Mouse (Mus musculus) kidney, postnatal 36 days (tissue): ENCODE results near the gene Cyb5d2.
A peak's percentile ranks its signal among the peaks of the same experiment; 100 is the strongest.
"Not testable (repeated sequence)": the region's sequence is repeated elsewhere in the genome, so short reads cannot be mapped to it uniquely, and the experiment has no call there.

Experiments
- DNase-seq, 2 experiments: peaks; one replicate each; pipeline ENCODE4 v3.0.0; 2021 to 2022; ENCODE audit warnings: mixed read lengths in 2 of 2

Gene Cyb5d2

DNA sequence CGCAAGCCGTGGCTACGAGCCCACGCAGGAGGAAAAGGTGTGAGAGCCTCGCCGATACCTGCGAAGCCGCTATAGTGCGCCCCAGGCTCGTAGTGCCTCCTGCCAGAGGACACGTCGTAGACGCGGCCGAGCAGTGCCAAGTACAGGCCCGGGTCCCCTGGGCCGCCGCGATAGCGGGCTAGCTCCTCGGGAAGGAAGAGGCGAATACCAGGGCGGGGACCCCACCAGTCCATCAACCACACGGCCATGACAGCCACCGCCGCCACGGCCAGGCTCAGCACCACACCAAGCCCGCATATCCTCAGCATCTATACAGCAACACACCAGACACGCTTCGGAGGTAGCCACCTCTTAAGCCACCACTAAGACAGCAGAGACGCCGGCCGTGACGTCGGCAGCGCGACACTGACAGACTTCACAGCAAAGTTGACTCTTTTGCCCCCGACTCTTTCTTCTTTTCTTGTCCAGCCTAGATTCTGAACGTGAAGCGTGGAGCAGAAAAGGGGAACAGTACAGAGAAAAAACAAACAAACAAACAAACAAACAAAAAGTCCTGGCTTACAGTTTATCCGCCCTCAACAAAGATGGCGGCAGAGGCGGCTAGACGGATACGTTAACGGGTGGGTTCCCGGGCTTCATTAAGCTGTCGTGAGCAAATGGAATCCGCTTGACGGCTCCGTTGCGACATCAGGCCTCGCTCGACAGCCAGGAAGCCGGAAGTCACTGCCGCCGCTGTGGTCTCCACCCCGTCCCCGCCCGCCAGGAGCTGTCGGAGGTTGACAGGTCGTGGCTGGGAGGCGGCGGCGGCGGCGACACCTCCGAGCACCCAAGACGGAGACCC lies at the start of gene Cyb5d2, which contains the start of gene Zzef1:
Cyb5d2 (minus strand) TSS at position 688 of the 841 bp plus-strand sequence.
Zzef1 (plus strand) TSS at position 772 of the 841 bp plus-strand sequence.
- peak; percentile 97 to 98 for DNase-seq

- no peak for DNase-seq
Observed at GRCm38 (mm10) chr11:72845526-72845925, 49.6 kb upstream of the Cyb5d2 start.

DNA sequence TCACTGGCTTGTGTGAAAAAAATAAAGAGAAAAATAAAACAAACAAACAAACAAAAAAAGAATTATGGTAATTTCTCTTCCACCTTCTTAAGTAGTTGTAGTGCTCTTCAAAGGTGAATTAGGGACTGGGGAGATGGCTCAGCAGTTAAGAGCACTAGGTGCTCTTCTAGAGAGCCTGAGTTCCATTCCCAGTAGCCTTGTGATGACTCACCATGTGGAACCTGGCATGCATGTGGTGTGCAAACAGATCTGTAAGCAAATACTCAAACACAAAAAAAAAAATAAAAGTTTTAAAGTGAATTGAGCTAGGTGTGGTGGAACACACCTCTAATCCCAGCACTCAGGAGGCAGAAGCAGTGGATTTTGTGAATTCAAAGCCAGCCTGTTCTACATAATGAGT lies 47.6 kb upstream of the Cyb5d2 start:
- no peak for DNase-seq

- no peak for DNase-seq
Observed at GRCm38 (mm10) chr11:72842731-72843130, 46.8 kb upstream of the Cyb5d2 start.

- no peak for DNase-seq
Observed at GRCm38 (mm10) chr11:72829869-72830268, 33.9 kb upstream of the Cyb5d2 start.

- no peak for DNase-seq
Observed at GRCm38 (mm10) chr11:72821041-72821440, 25.1 kb upstream of the Cyb5d2 start.

DNA sequence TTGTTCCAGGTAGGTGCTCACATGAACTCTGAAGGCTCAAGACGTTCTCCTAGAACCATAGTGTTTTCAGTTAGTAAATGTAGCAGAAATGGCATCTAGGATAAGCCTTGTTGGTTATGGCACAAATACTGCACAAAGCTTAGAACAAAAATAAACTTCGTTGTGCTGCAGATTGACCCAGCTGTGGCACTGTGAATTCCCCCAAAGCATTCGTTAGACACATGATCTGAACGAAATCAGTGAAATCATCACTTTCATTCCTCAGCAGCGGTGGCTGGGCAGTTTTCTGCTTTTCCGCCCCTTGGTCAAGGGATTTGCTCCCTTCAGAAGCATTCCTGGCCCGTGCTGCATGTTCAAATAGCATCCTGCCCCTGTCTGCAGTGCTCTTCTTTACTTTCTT lies 22.1 kb upstream of the Cyb5d2 start:
- DNase-seq, result no peak

GRCm38 (mm10) chr11:72816859-72817258 lies 20.9 kb upstream of the Cyb5d2 start:
- DNase-seq, result no peak

GRCm38 (mm10) chr11:72814188-72814587 lies 18.2 kb upstream of the Cyb5d2 start:
- peak in 1 of 2 experiments; percentile 22 for DNase-seq

DNA sequence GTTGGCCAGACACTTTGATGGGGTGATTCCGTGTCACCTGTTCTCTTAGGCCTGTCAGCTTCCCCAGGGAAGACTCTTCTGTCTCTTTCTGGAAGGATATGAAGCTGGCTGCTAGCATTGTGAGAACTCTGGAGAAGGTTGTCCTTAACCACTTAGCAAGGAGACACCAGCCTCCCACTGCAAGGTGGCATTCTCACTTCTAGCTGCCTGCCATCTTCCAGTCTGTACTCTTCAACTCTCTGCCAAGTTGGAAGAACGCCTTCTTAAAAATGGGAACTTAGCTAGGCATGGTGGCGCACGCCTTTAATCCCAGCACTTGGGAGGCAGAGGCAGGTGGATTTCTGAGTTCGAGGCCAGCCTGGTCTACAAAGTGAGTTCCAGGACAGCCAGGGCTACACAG lies 17.7 kb upstream of the Cyb5d2 start:
- no peak for DNase-seq

GRCm38 (mm10) chr11:72807992-72808391 lies 12.1 kb upstream of the Cyb5d2 start:
- no peak for DNase-seq

GRCm38 (mm10) chr11:72806556-72806955 lies 10.6 kb upstream of the Cyb5d2 start:
- peak; percentile 7 to 12 for DNase-seq

DNA sequence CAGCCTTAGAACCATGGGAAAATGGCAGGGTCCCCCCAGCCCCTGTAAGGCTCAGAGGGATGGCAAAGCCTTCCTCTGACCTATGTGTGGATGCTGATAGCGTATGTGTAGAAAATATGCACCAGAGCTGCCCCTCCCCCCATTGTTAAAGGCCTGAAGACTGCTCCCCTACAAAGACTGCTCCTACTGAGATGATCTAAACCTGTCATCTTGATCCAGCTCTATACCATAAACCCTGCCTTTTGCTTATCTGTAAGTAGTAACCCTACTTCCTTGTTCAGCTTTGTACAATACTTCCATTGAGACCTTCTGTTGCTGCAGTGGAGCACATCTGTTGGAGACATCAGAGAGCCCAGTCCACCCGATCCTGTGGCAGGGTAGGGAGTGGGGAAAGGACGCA lies 9.3 kb upstream of the Cyb5d2 start:
- DNase-seq, result no peak

GRCm38 (mm10) chr11:72804586-72804985 lies 8.6 kb upstream of the Cyb5d2 start:
- DNase-seq, result no peak

DNA sequence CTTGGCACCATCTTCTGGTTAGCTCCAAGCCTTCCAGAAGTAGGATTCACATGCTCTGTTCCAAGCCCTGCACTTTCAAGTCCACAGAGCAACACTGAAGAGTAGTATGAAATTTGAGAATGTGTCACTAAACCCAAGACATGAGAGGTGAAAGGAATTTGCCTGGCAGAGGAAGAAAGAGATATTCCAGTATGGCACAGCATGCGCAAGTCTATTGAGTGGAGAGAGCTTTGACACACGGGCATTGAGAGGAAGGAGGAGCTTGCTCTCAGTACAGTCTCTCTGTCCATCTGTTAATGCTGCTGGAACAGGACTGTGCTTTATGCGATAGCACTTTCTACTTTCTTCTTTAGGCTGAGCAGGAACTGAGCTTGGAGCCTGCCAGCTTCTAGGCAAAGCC lies 7.1 kb upstream of the Cyb5d2 start:
- no peak for DNase-seq

- no peak for DNase-seq
Observed at GRCm38 (mm10) chr11:72801182-72801581, 5.2 kb upstream of the Cyb5d2 start.

DNA sequence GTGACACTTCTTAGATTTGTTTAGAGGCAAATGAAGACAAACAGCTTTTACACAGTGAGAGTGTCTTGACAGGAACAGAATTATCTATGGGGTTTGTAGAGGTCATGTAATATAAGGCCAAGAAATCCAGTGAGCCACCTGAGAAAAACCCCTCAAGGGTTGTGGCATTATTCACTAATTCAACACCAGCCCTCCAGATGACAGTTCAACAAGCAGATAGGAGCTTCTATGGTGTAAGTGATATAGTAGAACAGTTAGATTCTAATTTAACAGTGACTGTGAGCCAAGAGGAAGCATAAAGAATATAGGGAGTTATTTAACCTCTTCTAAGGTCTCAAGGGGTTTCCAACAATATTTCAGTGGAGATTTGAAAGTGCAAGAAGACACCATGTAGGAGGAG lies 2.2 kb upstream of the Cyb5d2 start:
- no peak for DNase-seq

DNA sequence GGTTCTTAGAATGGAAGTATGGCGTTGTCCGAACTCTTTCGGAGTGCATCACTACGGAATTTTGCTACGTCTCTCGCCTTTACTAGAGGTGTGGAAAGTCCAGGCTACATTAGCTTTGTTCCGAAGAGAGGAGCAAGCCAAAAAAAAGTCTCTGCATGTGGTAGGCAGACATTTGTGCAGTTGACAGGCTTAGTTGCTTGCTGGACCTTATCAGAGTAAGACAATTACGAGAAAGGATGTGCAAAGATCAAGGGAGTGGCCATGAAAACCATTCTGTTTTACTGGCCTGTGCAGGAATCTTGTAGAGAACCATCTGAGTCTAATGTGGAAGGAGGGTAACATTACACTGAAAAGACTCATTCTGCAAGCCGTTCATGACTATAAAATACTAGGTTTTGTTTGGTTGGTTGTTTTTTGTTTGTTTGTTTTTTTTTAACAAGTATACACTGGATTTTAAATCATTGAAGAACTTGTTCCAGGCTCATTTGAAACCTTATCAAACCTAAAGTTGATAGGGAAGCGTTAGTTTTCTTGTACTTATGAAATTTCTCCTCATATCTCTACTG lies 914 bp upstream of the Cyb5d2 start:
- no peak for DNase-seq

- peak; percentile 9 to 52 for DNase-seq
Observed at GRCm38 (mm10) chr11:72796296-72796687, 350 bp upstream of the Cyb5d2 start.

GRCm38 (mm10) chr11:72795149-72795454 lies 840 bp downstream of the Cyb5d2 start:
- no peak for DNase-seq

DNA sequence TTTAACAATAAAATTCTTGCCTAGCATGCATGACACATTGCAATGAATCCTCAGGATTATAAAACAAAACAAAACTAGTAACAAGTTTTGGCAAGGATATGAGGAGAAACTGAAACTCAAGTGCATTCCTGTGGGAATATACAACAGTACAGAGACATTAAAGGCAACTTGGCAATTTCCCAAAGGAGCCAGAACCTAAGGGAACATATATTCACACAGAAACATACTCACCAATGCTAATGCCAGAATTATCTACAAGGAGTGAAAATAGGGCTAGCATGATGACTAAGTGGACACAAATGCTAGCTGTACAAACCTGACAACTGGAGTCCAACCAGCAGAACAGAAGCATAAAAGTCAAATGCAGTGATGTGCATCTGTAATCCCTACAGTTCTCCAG lies 3.9 kb downstream of the Cyb5d2 start:
- DNase-seq, result no peak

- no peak for DNase-seq
Observed at GRCm38 (mm10) chr11:72782503-72782902, 13.4 kb downstream of the Cyb5d2 start.

GRCm38 (mm10) chr11:72782103-72782502 lies 13.8 kb downstream of the Cyb5d2 start:
- no peak for DNase-seq

DNA sequence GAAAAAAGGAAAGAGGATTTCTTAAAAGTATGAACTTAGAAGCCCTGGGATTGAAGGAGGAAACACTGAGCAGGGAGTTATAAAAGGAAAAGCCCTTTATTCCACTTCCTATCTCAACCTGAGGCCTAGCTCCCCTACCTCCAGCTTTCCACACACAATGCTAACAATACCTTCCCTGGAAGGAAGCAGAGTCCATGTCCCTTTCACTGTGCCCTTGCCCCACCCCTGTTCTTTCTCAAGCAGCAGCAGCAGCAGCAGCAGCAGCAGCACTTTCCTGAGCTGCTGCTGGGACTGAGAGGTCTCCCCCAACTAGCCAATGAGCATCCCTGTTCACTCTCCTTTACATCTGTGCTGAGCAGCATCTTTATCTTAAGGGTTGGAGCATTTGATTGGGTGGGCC lies 17.0 kb downstream of the Cyb5d2 start:
- DNase-seq, result no peak

GRCm38 (mm10) chr11:72772611-72773010 lies 23.3 kb downstream of the Cyb5d2 start:
- not testable (repeated sequence) for DNase-seq
